Mouse (Mus musculus) liver, embryonic 14.5 days (tissue): ENCODE measurements at regions not wholly inside any gene's neighbourhood (a gene's known extent, or its start where the extent isn't known, plus 50 kb on each side); places are given as distances from the start of the nearest gene placed in this dataset.

Source experiments
- ATAC-seq: fragments of 200-750 bp; cut with Nextera tagmentation; 2 replicates; pipeline ENCODE4 v1.8.0; 2017; ENCODE audit warnings: moderate number of reproducible peaks, mild to moderate bottlenecking, moderate library complexity; ENCODE audit not compliant: insufficient read depth
- DNase-seq, 3 experiments: peaks; one replicate each; pipeline ENCODE4 v3.0.0-alpha.2; 2012 to 2013; ENCODE audit warnings: low read depth in 3 of 3, low spot score in 3 of 3
- H3K27ac ChIP-seq: fragments of 300-500 bp; sonication (generic); 2 replicates; pipeline ENCODE4 v1.5.1; 2014; ENCODE audit warnings: moderate library complexity, mild to moderate bottlenecking, control low read depth, inconsistent platforms
- H3K27me3 ChIP-seq: fragments of 300-500 bp; sonication (generic); 2 replicates; pipeline ENCODE4 v1.6.1; 2014; ENCODE audit warnings: mild to moderate bottlenecking, low read length, moderate library complexity; ENCODE audit not compliant: control insufficient read depth, insufficient read depth
- H3K36me3 ChIP-seq: fragments of 300-500 bp; sonication (generic); replicated peaks from 2 replicates; pipeline ENCODE4 v1.6.1; 2014; ENCODE audit warnings: low read depth; ENCODE audit not compliant: control insufficient read depth, insufficient read depth
- H3K4me1 ChIP-seq, 2 experiments: fragments of 200-500 bp in 1 of 2; fragments of 300-500 bp in 1 of 2; sonication (generic) in 1 of 2; replicated peaks; 2 replicates each; pipeline ENCODE4 v1.6.1; 2012 to 2014; ENCODE audit warnings: antibody characterized with exemption in 1 of 2, inconsistent platforms in 1 of 2, low read length in 1 of 2; ENCODE audit not compliant: control insufficient read depth in 2 of 2, insufficient read depth in 2 of 2
- H3K4me2 ChIP-seq: fragments of 300-500 bp; sonication (generic); 2 replicates; pipeline ENCODE4 v1.6.1; 2014; ENCODE audit warnings: low read depth, mild to moderate bottlenecking, control low read depth, moderate library complexity
- H3K4me3 ChIP-seq, 2 experiments: fragments of 200-500 bp in 1 of 2; fragments of 300-500 bp in 1 of 2; sonication (generic) in 1 of 2; 2 replicates each; pipeline ENCODE4 v1.5.1; 2012 to 2014; ENCODE audit warnings: low read depth in 2 of 2, low read length in 2 of 2, mild to moderate bottlenecking in 2 of 2, control low read depth in 1 of 2, inconsistent platforms in 1 of 2, moderate library complexity in 1 of 2; ENCODE audit not compliant: insufficient read depth in 1 of 2
- H3K9ac ChIP-seq: fragments of 300-500 bp; sonication (generic); replicated peaks from 2 replicates; pipeline ENCODE4 v1.6.1; 2014; ENCODE audit warnings: mild to moderate bottlenecking, control low read depth, moderate library complexity
- H3K9me3 ChIP-seq: fragments of 300-500 bp; sonication (generic); 2 replicates; pipeline ENCODE4 v1.6.1; 2016; ENCODE audit warnings: low read length, mixed read lengths; ENCODE audit not compliant: control insufficient read depth
- CTCF ChIP-seq: IDR thresholded peaks from 2 replicates; pipeline ENCODE4 v1.5.1; 2016; ENCODE audit warnings: antibody characterized with exemption, low read depth, control low read depth
- EP300 ChIP-seq: IDR thresholded peaks from 2 replicates; pipeline ENCODE4 v1.6.1; 2016; ENCODE audit warnings: antibody characterized with exemption, low read depth
- WGBS: fragments of 180-500 bp; shearing (Covaris S2); extraction: QIAGEN DNeasy Blood & Tissue Kit; methylation state at CpG from one replicate; pipeline ENCODE4 v1.1.7; 2014; ENCODE audit not compliant: insufficient replicate concordance; 5-methylcytosine and 5-hydroxymethylcytosine counted together

DNA sequence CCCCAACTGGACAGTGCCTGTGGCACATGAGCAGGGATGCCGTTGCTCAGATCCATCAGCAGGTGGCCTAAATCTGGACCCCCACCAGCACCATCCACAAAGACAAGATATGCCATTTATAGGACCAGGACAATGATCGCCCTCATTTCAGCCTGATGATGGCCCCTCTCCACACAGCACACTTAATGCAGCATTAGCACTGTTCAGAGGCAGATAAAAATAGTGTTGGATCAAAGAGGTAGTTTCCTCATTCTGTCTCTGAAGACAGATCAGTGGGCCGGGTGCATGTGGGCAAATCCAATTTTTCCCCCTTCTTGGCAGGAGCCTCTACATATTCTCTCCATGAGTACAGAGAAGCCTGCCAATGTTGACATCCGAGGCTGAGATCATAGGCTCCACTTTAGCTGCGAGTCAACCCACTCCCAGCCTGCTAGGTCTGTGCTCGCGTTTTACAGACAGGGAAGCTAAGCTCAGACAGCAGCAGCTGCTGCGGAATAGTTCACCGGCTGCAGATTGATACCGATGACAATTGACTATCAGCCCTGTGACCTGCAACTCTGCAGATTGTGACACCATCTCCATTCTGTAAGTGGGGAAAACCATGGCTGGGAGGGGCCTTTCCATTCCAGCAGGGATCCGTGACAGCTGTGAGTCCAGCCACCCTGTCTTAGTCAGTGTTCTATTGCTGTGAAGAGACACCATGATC lies 188.7 kb upstream of the Hs6st1 start:
- Histone ChIP-seq H3K4me3 (no peak overlapping the region), H3K9me3 (no peaks in the 10 kb centered on the region), H3K4me2 (no peak overlapping the region), H3K27me3 (no peaks in the 10 kb centered on the region), H3K9ac (no peak overlapping the region), H3K27ac (no peak overlapping the region), H3K36me3 (no peaks in the 10 kb centered on the region), H3K4me1 (0 out of 4 replicates have a peak, but pooled peaks cover 0 to 2% of the 10 kb centered on the region in 2 experiments)
- DNase-seq: no peak
- TF ChIP-seq CTCF (no peak), EP300 (no peak)
- 61% methylated on average over 11 of the region's 11 CpGs for WGBS
- ATAC-seq: no peak

GRCm38 (mm10) chr1:35880562-35881265 lies 187.5 kb upstream of the Hs6st1 start:
- Histone ChIP-seq H3K36me3 (no peaks in the 10 kb centered on the region), H3K4me3 (no peak overlapping the region), H3K9ac (no peak overlapping the region), H3K27me3 (no peaks in the 10 kb centered on the region), H3K4me1 (0 out of 4 replicates have a peak, but pooled peaks cover 0 to 2% of the 10 kb centered on the region in 2 experiments), H3K4me2 (no peak overlapping the region), H3K27ac (no peak overlapping the region), H3K9me3 (no peaks in the 10 kb centered on the region)
- WGBS: 51% methylated on average over 6 of the region's 6 CpGs
- DNase-seq: no peak
- TF ChIP-seq CTCF: no peak
- TF ChIP-seq EP300: no peak
- ATAC-seq: no peak

DNA sequence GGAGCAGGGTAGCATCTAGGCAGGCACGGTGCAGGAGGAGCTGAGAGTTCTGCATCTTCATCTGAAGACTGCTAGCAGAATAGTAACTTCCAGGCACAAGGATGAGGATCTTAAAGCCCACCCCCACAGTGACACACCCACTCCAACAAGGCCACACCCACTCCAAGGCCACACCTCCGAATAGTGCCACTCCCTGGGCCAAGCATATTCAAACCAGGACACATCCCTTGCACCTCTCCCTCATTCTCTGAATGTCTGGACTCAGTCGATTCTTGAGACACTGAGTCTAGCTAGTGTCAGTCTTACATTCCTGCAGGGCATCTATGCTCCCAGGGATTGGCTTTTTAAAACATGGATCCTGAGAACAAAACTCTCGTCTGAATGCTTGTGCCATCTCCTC lies 186.7 kb upstream of the Hs6st1 start:
- DNase-seq (no peak), ATAC-seq (no peak)
- no peaks in the 10 kb centered on the region for H3K27me3 ChIP-seq
- TF ChIP-seq CTCF (no peak), EP300 (no peak)
- no peaks in the 10 kb centered on the region for H3K9me3 ChIP-seq
- H3K4me1 ChIP-seq: no peaks in the 10 kb centered on the region
- H3K27ac ChIP-seq: no peak overlapping the region
- H3K9ac ChIP-seq: no peak overlapping the region
- WGBS: 52% methylated on average over 4 of the region's 4 CpGs
- no peaks in the 10 kb centered on the region for H3K36me3 ChIP-seq
- H3K4me2 ChIP-seq: no peak overlapping the region
- H3K4me3 ChIP-seq: no peak overlapping the region

GRCm38 (mm10) chr1:35882101-35882500 lies 186.1 kb upstream of the Hs6st1 start:
- Histone ChIP-seq H3K9ac (no peak overlapping the region), H3K9me3 (no peaks in the 10 kb centered on the region), H3K36me3 (no peaks in the 10 kb centered on the region), H3K4me3 (no peak overlapping the region), H3K4me2 (no peak overlapping the region), H3K27ac (no peak overlapping the region), H3K4me1 (no peaks in the 10 kb centered on the region), H3K27me3 (no peaks in the 10 kb centered on the region)
- 37% methylated on average over 1 of the region's 1 CpGs for WGBS
- DNase-seq (no peak), ATAC-seq (no peak)
- TF ChIP-seq EP300: no peak
- no peak for TF ChIP-seq CTCF

GRCm38 (mm10) chr1:35889731-35890499 lies 178.3 kb upstream of the Hs6st1 start:
- H3K9me3 ChIP-seq: no peaks in the 10 kb centered on the region
- H3K4me1 ChIP-seq: 0 out of 4 replicates have a peak, but pooled peaks cover 0 to 2% of the 10 kb centered on the region in 2 experiments
- H3K27ac ChIP-seq: no peak overlapping the region
- ATAC-seq (no peak), DNase-seq (no peak)
- no peak overlapping the region for H3K4me2 ChIP-seq
- WGBS: 48% methylated on average over 19 of the region's 19 CpGs
- no peak overlapping the region for H3K4me3 ChIP-seq
- H3K27me3 ChIP-seq: no peaks in the 10 kb centered on the region
- H3K36me3 ChIP-seq: no peaks in the 10 kb centered on the region
- TF ChIP-seq EP300: no peak
- TF ChIP-seq CTCF: no peak
- no peak overlapping the region for H3K9ac ChIP-seq
